Mouse (Mus musculus): ENCODE data around the gene Dab2ip.

DNA sequence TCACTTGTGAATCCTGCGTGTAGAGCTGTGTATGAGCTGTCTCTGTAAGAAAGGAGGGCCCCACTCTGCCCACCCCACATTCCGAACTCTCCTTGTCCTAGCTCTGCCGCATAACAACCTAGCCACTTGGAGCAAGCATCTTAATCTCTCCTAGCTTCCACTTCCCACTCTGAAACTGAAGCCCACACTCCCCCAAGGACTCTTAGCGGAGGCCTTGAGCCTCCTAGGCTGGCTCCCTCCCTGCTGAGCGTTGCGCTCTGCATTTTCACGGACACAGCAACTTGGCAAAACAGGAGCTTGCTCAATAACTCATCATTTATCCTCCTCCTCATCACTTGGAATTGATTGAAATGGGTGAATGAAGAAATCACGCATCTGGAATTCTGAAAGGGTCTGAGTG is 97.9 kb downstream of the Dab2ip start:
- TF ChIP-seq POLR2A (IDR thresholded peaks at IDR 0.05; ENCODE audit: borderline replicate concordance, low read depth, low read length) = no peak
- no peak for TF ChIP-seq CTCF (IDR thresholded peaks at IDR 0.05; ENCODE audit: low read depth, low read length)
